Mouse (Mus musculus): ENCODE results near the gene Gm20815. TPM values are rescaled to one million over a fixed set of nuclear protein-coding genes. Genes with fewer than 3 reads are reported as not detected.

The Gm20815 gene
- total RNA-seq (2023), result not detected

DNA sequence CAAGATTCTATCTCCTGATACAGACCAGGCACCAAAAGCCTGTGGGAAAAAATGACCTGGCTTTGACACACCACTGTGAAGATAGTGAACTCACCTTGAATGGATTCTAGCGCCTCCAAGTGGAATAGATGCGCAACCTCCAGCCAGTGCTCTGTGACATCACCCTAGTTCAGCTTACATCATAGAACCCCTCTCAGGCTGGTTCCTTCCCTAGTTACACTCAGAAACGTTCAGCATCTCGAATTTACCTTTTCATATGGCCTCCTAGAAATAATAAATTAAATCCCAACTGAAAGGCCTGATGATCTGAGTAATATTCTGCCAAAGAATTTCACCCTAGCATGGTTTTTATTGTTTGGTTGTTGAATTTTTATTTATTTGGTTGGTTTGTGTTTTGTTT, at the start of gene Gm20815:
Gene Gm20815 (minus strand): TSS at position 101 of the 400 bp plus-strand sequence.

Measured in CD4-positive naive resting alpha-beta T cell, adult 57 days (primary cell).